Mouse (Mus musculus) left cerebral cortex, adult 6 months (tissue): Measurements from ENCODE around the gene Avpr1a. TPM values are rescaled to one million over a fixed set of nuclear protein-coding genes. Genes with fewer than 3 reads are reported as not detected.

Experiments used
- long read RNA-seq, 2 experiments: library from polyadenylated mRNA; unstranded; transcript quantifications; one replicate each; pipeline ENCODE4 v2.0.0; 2019 to 2020
- polyA plus RNA-seq: library from polyadenylated mRNA; unstranded; fragments of <200 nt; fragmentation: Nextera tagmentation; gene quantifications from 2 replicates; pipeline ENCODE4 v1.2.3, GENCODE M21; 2021

The Avpr1a gene
- 0.20 and 0.33 TPM in 2 replicates for polyA plus RNA-seq
- long read RNA-seq, experiment 1, transcript Avpr1a-201 (2 exons, 2,670 nt), result major isoform, 5 of 5 reads
- long read RNA-seq, experiment 1, partial matches to known transcripts, result 0 of 5 reads
- long read RNA-seq, experiment 1, other reads (novel, unspliced or antisense), result 0 of 5 reads
- long read RNA-seq, experiment 2, result 0 reads

DNA sequence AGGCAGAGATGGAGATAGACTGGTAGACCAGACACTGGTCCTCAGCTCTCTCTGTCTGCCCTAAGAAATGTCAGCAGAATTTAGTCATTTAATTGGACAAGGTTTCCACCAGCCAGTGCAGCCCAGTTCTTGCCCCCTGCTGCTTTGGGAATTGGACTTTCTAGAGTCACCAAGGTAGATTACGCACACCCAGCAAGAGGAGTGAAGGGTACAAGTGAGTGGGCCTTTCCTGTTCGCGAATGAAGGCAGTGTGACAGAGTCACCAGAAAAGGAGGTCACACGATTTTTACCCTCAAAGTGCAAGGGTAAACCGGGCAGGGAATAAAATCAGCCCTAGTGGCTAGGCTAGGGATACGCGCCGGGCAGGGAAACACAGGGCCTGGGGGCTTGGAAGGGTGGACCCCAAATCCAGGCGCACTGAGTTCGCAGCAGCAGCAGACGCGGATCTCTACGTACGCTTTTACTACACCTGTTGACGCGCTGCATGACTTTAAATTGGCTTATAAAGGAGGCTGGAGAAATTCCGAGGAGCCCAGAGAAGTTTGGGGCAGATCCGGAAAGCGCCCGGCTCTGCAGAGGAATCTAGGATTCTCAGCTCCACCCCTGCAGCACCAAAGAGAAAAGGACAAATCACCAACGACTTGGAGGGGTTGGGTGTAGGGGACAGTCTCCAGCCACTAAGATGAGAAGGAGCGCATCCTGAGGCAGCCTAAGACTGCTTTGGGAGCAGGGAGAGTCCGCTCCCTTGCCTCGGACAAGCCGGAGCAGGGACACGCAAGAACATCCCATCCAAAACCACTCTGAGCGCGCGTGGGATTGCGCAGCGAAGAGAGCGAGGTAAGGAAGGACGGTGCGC lies at the start of gene Avpr1a:
Avpr1a (plus strand) TSS at position 639 of the 856 bp plus-strand sequence.

Other genes with a start within 250 kb of the Avpr1a start
- gene Ppm1h, start 230.3 kb downstream of the Avpr1a start, polyA plus RNA-seq, result 44.5 and 68.1 TPM in 2 replicates